Mouse (Mus musculus) kidney, postnatal 25 days (tissue): ENCODE measurements around the gene Tcam1.

Experiments used
- DNase-seq, 2 experiments: peaks; one replicate each; pipeline ENCODE4 v3.0.0; 2021; ENCODE audit warnings: mixed read lengths in 2 of 2

The Tcam1 gene

DNA sequence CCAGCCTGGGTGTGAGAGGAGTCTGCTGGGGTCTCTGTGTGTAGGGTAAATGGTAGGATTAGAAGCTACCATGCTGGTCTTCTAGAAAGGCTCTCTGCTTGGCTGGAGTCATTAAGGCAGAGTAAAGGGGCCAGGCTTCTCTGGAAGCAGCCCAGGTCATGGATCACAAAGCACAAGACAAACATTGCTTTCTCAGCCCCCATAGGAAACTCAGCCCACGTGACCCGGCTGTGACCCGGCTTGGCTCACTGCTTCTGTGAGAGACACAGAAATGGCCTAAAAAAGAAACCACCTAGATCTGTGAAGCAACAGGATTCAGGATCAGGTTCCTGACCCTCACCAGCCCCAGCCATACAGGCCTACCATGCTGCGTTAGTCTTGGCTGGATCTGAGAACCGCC, 48.4 kb downstream of the Tcam1 start:
- peak; percentile 75 to 88 for DNase-seq

DNA sequence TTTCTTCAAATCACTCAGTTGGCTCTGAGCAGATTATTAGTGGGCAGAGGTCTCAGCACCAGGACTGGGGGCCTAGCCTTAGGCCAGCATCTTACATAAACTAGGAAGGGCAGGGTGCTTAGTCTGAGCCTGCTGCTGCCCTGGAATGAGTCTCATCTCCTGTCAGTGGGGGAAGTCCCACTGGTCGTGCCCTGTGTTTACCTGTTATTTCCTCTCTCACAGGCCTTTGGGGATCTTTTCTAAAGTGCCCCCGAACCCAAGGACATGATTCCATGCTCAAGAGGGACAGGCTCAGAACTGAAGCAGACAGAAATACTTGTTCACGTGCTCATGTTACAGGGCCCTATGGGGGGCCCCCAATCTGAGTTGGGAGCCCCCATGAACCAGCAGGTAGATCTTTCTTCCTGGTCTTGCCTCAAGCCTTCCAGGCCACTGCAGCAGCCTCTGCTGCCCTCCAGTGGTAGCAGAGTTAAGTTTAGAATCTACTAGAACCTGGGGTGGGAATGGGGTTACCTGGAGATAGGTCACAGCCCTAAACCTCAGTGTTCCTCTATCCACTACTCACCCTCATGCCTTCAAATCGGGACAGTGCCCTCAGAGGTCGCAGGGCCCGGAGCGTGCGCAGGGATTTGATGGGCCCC, 49.2 kb downstream of the Tcam1 start:
- peak; percentile 79 to 88 for DNase-seq

DNA sequence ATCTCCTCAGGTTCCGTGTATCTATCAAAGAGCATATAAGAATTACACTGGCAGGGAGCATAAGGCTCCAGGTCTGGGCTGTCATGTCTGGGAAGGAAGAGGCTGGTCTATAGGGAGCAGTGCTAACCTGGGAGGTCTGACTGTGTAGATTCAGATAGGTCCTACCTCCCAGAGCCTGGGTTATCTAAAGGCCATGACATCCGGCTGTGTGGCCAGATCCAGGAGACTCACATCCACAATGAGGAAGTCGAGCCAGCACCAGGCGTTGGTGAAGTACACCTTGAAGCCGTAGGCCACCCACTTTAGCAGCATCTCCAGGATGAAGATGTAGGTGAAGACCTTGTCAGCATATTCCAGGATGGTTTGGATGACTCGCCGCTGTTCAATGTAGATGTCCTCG, 50.0 kb downstream of the Tcam1 start:
- no peak for DNase-seq

DNA sequence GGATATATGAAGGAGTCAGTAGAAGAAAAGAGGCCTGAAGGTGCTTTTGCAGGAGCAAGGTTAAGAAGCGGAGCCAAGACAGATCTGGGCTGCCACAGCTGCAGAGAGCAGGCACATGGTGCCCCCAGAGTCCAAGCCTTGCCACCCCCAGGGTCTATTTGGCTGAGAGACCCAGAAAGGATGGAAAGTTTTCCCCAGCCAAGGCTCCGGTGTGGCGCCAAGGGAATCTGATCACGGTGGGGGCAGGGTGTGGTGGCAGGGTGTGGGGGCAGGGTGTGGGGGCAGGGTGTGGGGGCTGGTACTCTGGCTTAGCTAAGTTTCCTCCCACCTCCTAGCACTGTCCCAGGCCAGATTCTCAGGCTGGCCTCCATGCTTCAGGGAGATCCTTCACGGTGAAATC, 52.0 kb downstream of the Tcam1 start:
- DNase-seq: no peak

DNA sequence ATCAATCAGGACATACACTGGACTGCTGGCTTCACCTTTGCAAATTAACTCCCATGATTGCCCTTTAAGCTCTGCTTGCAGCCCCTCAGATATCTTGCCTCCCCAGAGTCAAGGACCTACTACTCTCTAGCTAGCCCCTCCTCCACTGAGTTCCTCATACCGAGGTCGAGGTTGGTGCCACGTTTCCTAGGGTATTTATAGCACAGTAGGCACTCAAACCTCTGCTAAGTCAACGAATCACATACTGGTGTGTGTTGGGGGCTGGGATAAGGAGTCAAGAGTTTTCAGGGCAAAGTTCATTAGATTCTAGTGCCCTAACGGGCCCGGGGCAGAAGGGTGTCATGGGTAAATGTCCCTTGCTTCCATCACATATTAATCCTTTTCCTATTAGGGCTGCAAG, 52.7 kb downstream of the Tcam1 start:
- no peak for DNase-seq

DNA sequence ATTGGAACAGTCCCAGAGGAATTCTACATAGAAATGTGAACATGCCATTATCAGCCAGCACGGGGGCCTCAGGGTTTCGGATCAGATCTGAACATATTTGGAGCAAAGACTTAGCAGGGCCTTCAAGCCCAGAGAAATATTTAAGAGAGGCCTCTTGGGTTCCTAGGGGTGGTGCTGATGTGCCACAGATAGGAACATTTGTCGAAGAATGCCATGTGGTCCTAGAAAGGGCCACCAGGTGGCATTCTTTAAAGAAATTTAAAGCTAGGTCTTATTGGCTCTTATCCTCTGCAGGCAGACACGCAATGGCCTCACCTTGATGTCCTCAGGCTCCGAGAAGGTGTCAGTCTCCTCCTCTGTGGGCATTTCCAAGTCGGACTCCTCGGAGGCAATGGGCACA, 53.2 kb downstream of the Tcam1 start:
- peak in 1 of 2 experiments; percentile 54 for DNase-seq

DNA sequence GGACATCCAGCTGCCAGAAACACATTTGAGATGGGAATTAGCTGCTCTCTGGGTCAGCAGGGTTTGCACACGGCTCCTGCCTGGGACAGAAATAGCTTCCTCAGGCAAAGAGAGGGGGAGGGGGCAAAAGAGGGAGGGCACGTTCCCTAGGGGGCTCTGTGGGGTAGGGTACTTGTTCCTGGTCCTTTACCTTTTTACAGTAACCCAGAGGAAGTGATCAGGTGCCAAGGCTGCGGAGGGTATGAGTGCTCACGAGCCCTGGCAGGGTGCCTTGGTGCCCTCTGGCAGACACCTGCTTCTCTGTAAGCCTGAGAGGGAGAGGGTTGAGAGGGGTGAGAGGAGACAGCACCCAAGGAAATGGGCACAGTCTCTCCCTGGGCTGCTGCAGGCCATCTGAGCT, 56.0 kb downstream of the Tcam1 start:
- no peak for DNase-seq

DNA sequence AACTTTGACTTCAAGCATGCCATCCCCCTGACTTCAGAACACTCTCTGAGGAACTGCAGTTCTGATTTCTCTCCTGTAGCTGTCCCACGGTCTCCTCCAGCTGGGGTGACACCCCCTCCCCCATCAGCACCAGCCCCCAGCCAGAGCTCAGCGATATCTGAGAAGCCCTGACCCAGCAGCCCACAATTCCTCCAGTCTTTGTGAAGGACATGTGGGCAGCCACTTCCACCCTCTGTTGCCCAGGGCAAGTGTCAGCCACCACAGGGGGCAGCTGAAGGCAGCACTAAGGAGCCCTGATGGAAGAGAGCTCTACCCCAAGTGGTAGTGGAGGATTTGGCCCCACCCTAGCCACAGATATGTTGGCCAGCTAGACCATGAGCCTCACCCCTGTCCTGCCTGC, 57.6 kb downstream of the Tcam1 start:
- no peak for DNase-seq

DNA sequence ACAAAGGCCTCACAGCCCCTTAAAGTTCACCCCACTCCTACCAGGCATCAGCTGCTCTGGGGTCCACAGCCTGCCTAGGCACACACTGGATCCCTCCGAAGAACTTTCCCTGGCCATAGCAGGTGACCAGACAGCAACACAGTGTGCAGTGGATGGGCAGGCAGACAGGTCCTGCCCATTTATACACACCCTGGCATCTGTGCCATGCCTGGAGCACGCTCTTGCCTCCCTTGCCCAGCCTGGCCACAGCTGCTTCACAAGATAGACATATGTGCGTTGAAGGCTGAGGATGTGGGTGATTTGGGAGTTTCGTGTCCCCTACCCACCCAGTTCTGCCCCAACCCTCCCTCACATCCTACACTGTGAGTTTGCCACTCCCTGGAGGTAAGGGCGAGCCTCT, 61.6 kb downstream of the Tcam1 start:
- no peak for DNase-seq
